Mouse (Mus musculus) activated CD4-positive, CD25-positive, alpha-beta regulatory T cell (primary cell): Measurements from ENCODE around the gene Fthl17b. TPM values are rescaled to one million over a fixed set of nuclear protein-coding genes. Genes with fewer than 3 reads are reported as not detected.

ENCODE experiments used
- polyA plus RNA-seq, 2 experiments: library from polyadenylated mRNA; unstranded; fragments of 100-300 nt; shearing (Covaris generic); gene quantifications; one replicate each; pipeline ENCODE4 v1.2.1; 2017

The Fthl17b gene
- polyA plus RNA-seq: not detected

DNA sequence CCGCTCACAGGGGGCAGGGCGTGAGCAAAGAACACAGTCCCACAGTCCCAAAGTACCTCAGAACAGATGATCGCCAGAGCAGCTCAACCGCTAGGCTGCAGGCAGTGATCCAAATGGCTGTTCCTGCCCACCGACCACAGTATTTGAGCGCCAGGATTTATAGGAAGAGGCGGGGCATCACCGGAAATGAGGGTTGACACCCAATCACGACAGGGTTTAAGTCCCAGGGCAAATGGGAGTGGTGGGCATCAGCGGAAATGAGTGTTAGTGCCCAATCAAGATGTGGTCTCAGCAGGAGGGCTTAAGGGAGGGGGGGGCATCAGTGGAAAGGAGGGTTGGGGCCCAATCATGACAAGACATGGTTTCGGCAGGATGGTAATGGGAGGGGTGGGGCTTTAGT lies at the start of gene Fthl17b:
TSS of gene Fthl17b (minus strand) at position 101 of the 400 bp plus-strand sequence.

DNA sequence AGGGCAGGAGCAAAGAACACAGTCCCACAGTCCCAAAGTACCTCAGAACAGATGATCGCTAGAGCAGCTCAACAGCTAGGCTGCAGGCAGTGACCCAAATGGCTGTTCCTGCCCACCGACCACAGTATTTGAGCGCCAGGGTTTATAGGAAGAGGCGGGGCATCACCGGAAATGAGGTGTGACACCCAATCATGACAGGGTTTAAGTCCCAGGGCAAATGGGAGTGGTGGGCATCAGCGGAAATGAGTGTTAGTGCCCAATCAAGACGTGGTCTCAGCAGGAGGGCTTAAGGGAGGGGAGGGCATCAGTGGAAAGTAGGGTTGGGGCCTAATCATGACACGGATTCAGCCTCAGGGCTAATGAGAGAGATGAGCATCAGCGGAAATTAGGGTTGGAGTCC lies 23.9 kb upstream of the Fthl17b start, which contains the start of gene Fthl17d:
TSS of gene Fthl17d (minus strand) at position 101 of the 400 bp plus-strand sequence.

DNA sequence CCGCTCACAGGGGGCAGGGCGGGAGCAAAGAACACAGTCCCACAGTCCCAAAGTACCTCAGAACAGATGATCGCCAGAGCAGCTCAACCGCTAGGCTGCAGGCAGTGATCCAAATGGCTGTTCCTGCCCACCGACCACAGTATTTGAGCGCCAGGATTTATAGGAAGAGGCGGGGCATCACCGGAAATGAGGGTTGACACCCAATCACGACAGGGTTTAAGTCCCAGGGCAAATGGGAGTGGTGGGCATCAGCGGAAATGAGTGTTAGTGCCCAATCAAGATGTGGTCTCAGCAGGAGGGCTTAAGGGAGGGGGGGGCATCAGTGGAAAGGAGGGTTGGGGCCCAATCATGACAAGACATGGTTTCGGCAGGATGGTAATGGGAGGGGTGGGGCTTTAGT lies 13.7 kb upstream of the Fthl17b start, which contains the start of gene Fthl17c:
TSS of gene Fthl17c (minus strand) at position 101 of the 400 bp plus-strand sequence.

Other genes with a start within 250 kb of the Fthl17b start
- gene Ssx9, start 214.5 kb downstream of the Fthl17b start, polyA plus RNA-seq: not detected
- gene Ssxb5, start 159.3 kb downstream of the Fthl17b start, polyA plus RNA-seq: not detected
- not detected for gene Gm6592, start 119.0 kb downstream of the Fthl17b start, polyA plus RNA-seq
- gene Gm5751, start 88.7 kb downstream of the Fthl17b start, polyA plus RNA-seq: not detected
- gene B630019K06Rik, start 70.6 kb downstream of the Fthl17b start, polyA plus RNA-seq: under 1 TPM in 1 of 2 experiments, not detected in 1; 0.79 TPM
- gene Fthl17c, start 13.6 kb upstream of the Fthl17b start, polyA plus RNA-seq: not detected
- gene Fthl17d, start 23.8 kb upstream of the Fthl17b start, polyA plus RNA-seq: not detected
- gene Fthl17e, start 70.5 kb upstream of the Fthl17b start, polyA plus RNA-seq: not detected
- not detected for gene Fthl17f, start 100.0 kb upstream of the Fthl17b start, polyA plus RNA-seq
- gene 4930402K13Rik, start 141.6 kb upstream of the Fthl17b start, polyA plus RNA-seq: not detected
- under 1 TPM; 0.09 to 0.24 TPM for gene Lancl3, start 236.9 kb upstream of the Fthl17b start, polyA plus RNA-seq